Mouse (Mus musculus): ENCODE measurements around the gene Golgb1. TPM values are rescaled to one million over a fixed set of nuclear protein-coding genes. Genes with fewer than 3 reads are reported as not detected.

Golgb1 gene
- total and polyA plus RNA-seq, 3 experiments = 16.8 to 35.0 (median 34.1) TPM

- no peaks in the 10 kb centered on the region for H3K9me3 ChIP-seq (replicated peaks; ENCODE audit: insufficient read depth, low read length)
- peaks cover 9 to 10% of the 10 kb centered on the region in 2 experiments for H3K4me1 ChIP-seq (ENCODE audit: control insufficient read depth in 1 of 2, insufficient read depth in 2 of 2, low read length in 2 of 2)
- H3K9ac ChIP-seq (ENCODE audit: control insufficient read depth, low read depth, low read length, poor library complexity, severe bottlenecking) = peak overlapping the region; percentile 34; the same call in 1 of the 2 replicates
- peak overlapping the region; percentile 62 for H3K27ac ChIP-seq (ENCODE audit: control insufficient read depth, low read depth, low read length)
- TF ChIP-seq USF1 (IDR thresholded peaks at IDR 0.05; ENCODE audit: low read depth, low read length) (no peak), TCF12 (IDR thresholded peaks at IDR 0.05; ENCODE audit: low read depth, low read length) (peak; percentile 95), CHD1 (IDR thresholded peaks at IDR 0.05; ENCODE audit: low read depth, low read length) (no peak), RCOR1 (IDR thresholded peaks at IDR 0.05; ENCODE audit: low read depth, low read length) (peak; percentile 59), TAL1 (IDR thresholded peaks at IDR 0.05; ENCODE audit: low read length) (peak; percentile 84), ZKSCAN1 (IDR thresholded peaks at IDR 0.05; ENCODE audit: low read depth, low read length) (no peak), ELF1 (IDR thresholded peaks at IDR 0.05; ENCODE audit: low read depth, low read length) (no peak), E2F4 (IDR thresholded peaks at IDR 0.05; ENCODE audit: borderline replicate concordance, low read depth, low read length) (no peak), MEF2A (IDR thresholded peaks at IDR 0.05; ENCODE audit: extremely low read depth, insufficient replicate concordance, low read depth, low read length, poor library complexity, severe bottlenecking) (no peak), NRF1 (IDR thresholded peaks at IDR 0.05; ENCODE audit: insufficient read depth, low read depth, low read length, poor library complexity, severe bottlenecking) (no peak), ETS1 (IDR thresholded peaks at IDR 0.05; ENCODE audit: low read depth, low read length) (peak; percentile 53; the same call in 1 of the 2 replicates), JUND (IDR thresholded peaks at IDR 0.05; ENCODE audit: low read depth, low read length) (no peak), KAT2A (conservative IDR thresholded peaks at IDR 0.05; ENCODE audit: low read depth, low read length) (no peak), RAD21 (IDR thresholded peaks at IDR 0.05; ENCODE audit: low read depth, low read length) (no peak), POLR2AphosphoS5 (IDR thresholded peaks at IDR 0.05; ENCODE audit: borderline replicate concordance, low read depth, low read length) (no peak), SMC3 (IDR thresholded peaks at IDR 0.05; ENCODE audit: low read depth, low read length) (no peak), HCFC1 (IDR thresholded peaks at IDR 0.05; ENCODE audit: low read depth, low read length) (no peak), POLR2AphosphoS2 (IDR thresholded peaks at IDR 0.05; ENCODE audit: low read length) (no peak), MYC (IDR thresholded peaks at IDR 0.05; ENCODE audit: low read depth, low read length) (no peak), MAZ (IDR thresholded peaks at IDR 0.05; ENCODE audit: low read depth, low read length) (peak; percentile 55; the same call in 1 of the 2 replicates), GATA1 (IDR thresholded peaks at IDR 0.05; ENCODE audit: low read depth, low read length) (peak; percentile 92), EP300 (IDR thresholded peaks at IDR 0.05; ENCODE audit: low read depth in 1 of 2, low read length in 2 of 2) (peak; percentile 78 to 89), ZMIZ1 (IDR thresholded peaks at IDR 0.05; ENCODE audit: low read depth, low read length) (no peak), SIN3A (IDR thresholded peaks at IDR 0.05; ENCODE audit: low read length) (peak; percentile 62), BHLHE40 (IDR thresholded peaks at IDR 0.05; ENCODE audit: borderline replicate concordance, low read depth, low read length) (no peak), MAFK (IDR thresholded peaks at IDR 0.05; ENCODE audit: borderline replicate concordance, low read depth, low read length) (peak; percentile 39; the same call in 1 of the 2 replicates), MYB (IDR thresholded peaks at IDR 0.05; ENCODE audit: low read depth, low read length) (no peak), ZNF384 (IDR thresholded peaks at IDR 0.05; ENCODE audit: low read depth, low read length) (peak; percentile 47; the same call in 1 of the 2 replicates), NELFE (IDR thresholded peaks at IDR 0.05; ENCODE audit: low read depth, low read length) (no peak)
- no peaks in the 10 kb centered on the region for H3K79me2 ChIP-seq (ENCODE audit: control insufficient read depth, insufficient read depth, low read length, poor library complexity)
- peak; percentile 77 for DNase-seq (ENCODE audit: low read depth, low spot score)
- no peak overlapping the region for H3K4me3 ChIP-seq (ENCODE audit: control insufficient read depth in 1 of 2, insufficient read depth in 1 of 2, low read depth in 2 of 2, low read length in 2 of 2)
- H3K36me3 ChIP-seq (ENCODE audit: control insufficient read depth in 1 of 2, insufficient read depth in 2 of 2, low read length in 2 of 2) = peaks cover under 1 to 15% of the 10 kb centered on the region in 2 experiments; a peak in 3 of 4 replicates
- H3K27me3 ChIP-seq (ENCODE audit: control insufficient read depth in 1 of 2, insufficient read depth in 2 of 2, low read length in 2 of 2) = no peaks in the 10 kb centered on the region
These were observed 15.6 kb downstream of the Golgb1 start for GRCm38 (mm10) chr16:36890559-36890958.

Measured in MEL (cell line).